Comparison of ENCODE assay signal across 8 mouse cellular contexts in the genomic region with DNA sequence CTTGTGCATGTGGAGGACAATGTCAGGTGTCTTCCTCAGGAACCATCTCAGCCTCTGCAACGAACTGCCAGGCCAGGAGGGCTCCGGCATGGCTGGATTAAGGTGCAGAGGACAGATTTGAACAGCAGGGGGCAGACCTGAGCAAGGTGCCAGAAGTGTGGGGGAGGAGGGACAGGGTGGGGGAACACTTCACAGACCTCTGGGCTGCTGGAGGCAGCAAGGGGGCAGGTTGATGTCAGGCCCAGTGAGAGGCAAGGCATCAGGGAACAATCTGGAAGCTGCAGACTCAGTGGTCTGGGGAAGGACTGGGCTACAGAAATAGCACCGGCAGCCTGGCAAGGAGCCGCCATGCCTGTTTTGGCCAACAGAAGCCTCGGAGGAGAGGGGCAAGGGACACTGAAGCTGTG. TPM values are rescaled to one million over a fixed set of nuclear protein-coding genes. Genes with fewer than 3 reads are reported as not detected.
A peak's percentile ranks its signal among the peaks of the same experiment; 100 is the strongest.
DNase-seq lines count a peak whose midpoint lies in the region; ATAC-seq and TF ChIP-seq lines count a peak whose summit lies in the region.

No protein-coding gene starts in this region.

- peak; percentile 76 for TF ChIP-seq CTCF in embryonic fibroblast, embryonic 13.5 days (IDR thresholded peaks at IDR 0.05; ENCODE audit: borderline replicate concordance, insufficient read depth, low read length)
- peak; percentile 96 for TF ChIP-seq CTCF in liver, postnatal 0 days (IDR thresholded peaks at IDR 0.05; ENCODE audit: low read depth)

- H3K36me3 ChIP-seq in liver, postnatal 0 days (replicated peaks; ENCODE audit: insufficient read depth, low read length): no peaks in the 10 kb centered on the region

- H3K27me3 ChIP-seq in liver, postnatal 0 days (ENCODE audit: insufficient read depth, low read length): no peaks in the 10 kb centered on the region

- 43% methylated on average over 5 of the region's 5 CpGs for WGBS in liver, postnatal 0 days (ENCODE audit: insufficient replicate concordance)

- no peak overlapping the region for H3K4me3 ChIP-seq in embryonic fibroblast, embryonic 13.5 days (ENCODE audit: insufficient read depth, low read length)
- H3K4me3 ChIP-seq in liver, postnatal 0 days (ENCODE audit: low read depth, low read length): no peak overlapping the region

- H3K9ac ChIP-seq in liver, postnatal 0 days (replicated peaks): no peak overlapping the region

- no peaks in the 10 kb centered on the region for H3K9me3 ChIP-seq in liver, postnatal 0 days (ENCODE audit: low read length)

- no peak overlapping the region for H3K27ac ChIP-seq in embryonic fibroblast, embryonic 13.5 days (ENCODE audit: insufficient read depth, low read length)
- no peak overlapping the region for H3K27ac ChIP-seq in liver, postnatal 0 days (ENCODE audit: low read depth)

- peak; percentile 24 for DNase-seq in ovary, postnatal 10 days (ENCODE audit: low spot score)
- DNase-seq in ovary, adult 18-20 months (ENCODE audit: low spot score): no peak
- peak; percentile 35 to 36 for DNase-seq in adrenal gland, postnatal 4 days (ENCODE audit: low spot score in 2 of 2)
- peak; percentile 76 for DNase-seq in induced T-regulatory cell, adult 2 months (ENCODE audit: low read depth)
- peak; percentile 80 for DNase-seq in liver, postnatal 0 days
- DNase-seq in retina, postnatal 1 day: peak; percentile 78
- DNase-seq in urinary bladder, postnatal 14 days (ENCODE audit: low spot score): peak; percentile 53

- no peaks in the 10 kb centered on the region for H3K4me1 ChIP-seq in embryonic fibroblast, embryonic 13.5 days (ENCODE audit: control insufficient read depth, insufficient read depth, low read length)
- peaks cover 3% of the 10 kb centered on the region; the same call in 1 of the 2 replicates for H3K4me1 ChIP-seq in liver, postnatal 0 days (ENCODE audit: insufficient read depth)

- no peak for TF ChIP-seq EP300 in liver, postnatal 0 days (IDR thresholded peaks at IDR 0.05; ENCODE audit: low read depth)

- TF ChIP-seq POLR2A in embryonic fibroblast, embryonic 13.5 days (IDR thresholded peaks at IDR 0.05; ENCODE audit: low read depth, low read length): no peak

- ATAC-seq in liver, postnatal 0 days: peak; percentile 62

- 0 out of 2 replicates have a peak overlapping the region, but pooled peaks have one; percentile 13 for H3K4me2 ChIP-seq in liver, postnatal 0 days (ENCODE audit: low read depth, low read length)

RNA-seq across cellular contexts. Expression of a gene that starts 57.6 kb away (rescaled TPM):
- not detected for total RNA-seq in adrenal gland, postnatal 4 days (2021)
- not detected in 2 replicates for polyA plus RNA-seq in embryonic fibroblast, embryonic 13.5 days (2011; ENCODE audit: insufficient read length, low read depth, missing spikeins)
- polyA plus RNA-seq in liver, postnatal 0 days (2015; fragmentation: Nextera tagmentation; extraction: Ambion mirVana): not detected in 2 replicates
